Mouse (Mus musculus): Measurements from ENCODE around the gene Tlr5. TPM values are rescaled to one million over a fixed set of nuclear protein-coding genes. Genes with fewer than 3 reads are reported as not detected.

Tlr5 gene
- polyA plus RNA-seq, 1 experiment from 2014 or later, result 0.47 TPM

DNA sequence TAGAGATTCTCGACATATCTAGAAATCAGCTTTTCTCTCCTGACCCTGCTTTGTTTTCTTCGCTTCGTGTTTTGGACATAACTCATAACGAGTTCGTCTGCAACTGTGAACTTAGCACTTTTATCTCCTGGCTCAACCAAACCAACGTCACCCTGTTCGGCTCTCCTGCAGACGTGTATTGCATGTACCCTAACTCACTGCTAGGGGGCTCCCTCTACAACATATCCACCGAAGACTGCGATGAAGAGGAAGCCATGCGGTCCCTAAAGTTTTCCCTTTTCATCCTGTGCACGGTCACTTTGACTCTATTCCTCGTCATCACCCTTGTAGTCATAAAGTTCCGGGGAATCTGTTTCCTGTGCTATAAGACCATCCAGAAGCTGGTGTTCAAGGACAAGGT lies 20.2 kb downstream of the Tlr5 start:
- no peaks in the 10 kb centered on the region for H3K9me3 ChIP-seq
- no peak for ATAC-seq (ENCODE audit: low FRiP score, low read depth)
- 82% methylated on average over 14 of the region's 14 CpGs for WGBS

DNA sequence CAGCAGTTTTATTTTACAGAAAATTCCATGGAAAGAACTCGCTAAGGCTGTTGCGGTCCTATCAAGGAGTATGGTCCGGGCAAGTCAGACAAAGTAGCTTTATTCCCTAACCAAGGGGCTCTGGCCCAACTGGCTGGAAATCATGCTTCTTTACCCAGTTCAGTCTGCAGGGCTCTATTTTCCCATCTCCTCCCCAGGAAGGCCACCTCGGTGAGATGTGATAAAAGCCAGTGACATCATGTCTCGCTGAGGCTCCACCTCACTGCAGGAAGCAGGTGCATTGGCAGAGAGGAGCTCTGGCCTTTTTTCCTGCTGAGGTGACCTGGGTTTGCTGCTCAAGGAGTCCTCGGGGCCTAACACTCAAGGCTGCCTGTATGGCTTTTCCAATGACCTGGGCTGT lies 26.1 kb downstream of the Tlr5 start:
- Histone ChIP-seq H3K27ac (no peak overlapping the region), H3K4me3 (no peak overlapping the region), H3K9ac (no peak overlapping the region), H3K9me3 (no peaks in the 10 kb centered on the region), H3K36me3 (no peaks in the 10 kb centered on the region), H3K4me1 (0 out of 2 replicates have a peak, but pooled peaks cover 4% of the 10 kb centered on the region), H3K27me3 (replicated peaks) (no peaks in the 10 kb centered on the region), H3K4me2 (replicated peaks) (no peak overlapping the region)
- 75% methylated on average over 6 of the region's 6 CpGs for WGBS
- ATAC-seq (ENCODE audit: low FRiP score, low read depth), result no peak

More for the DNA sequence above, 20.2 kb downstream of the Tlr5 start:
- no peaks in the 10 kb centered on the region for H3K27me3 ChIP-seq (replicated peaks)
- no peaks in the 10 kb centered on the region for H3K4me1 ChIP-seq
- no peak overlapping the region for H3K4me2 ChIP-seq (replicated peaks)
- H3K9ac ChIP-seq, result no peak overlapping the region
- H3K36me3 ChIP-seq, result no peaks in the 10 kb centered on the region
- H3K27ac ChIP-seq, result no peak overlapping the region
- H3K4me3 ChIP-seq, result no peak overlapping the region

DNA sequence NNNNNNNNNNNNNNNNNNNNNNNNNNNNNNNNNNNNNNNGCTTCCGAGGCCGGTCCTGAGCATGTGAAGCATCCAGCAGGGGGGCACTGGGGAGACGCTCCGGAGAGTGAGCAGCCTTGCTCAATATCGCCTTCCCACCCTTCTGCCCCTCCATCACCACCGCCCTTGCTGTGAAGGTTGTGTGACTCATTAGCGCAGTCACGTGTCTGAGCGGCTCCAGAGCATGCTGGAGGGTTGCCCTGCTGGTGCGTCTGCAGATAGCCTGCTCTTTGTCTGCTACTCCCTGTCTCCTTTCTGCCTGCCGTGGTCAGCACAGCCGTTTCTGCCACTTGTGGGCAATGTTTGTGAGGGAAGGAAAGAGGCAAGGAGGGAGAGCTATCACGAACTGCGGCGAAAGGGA lies 28.4 kb downstream of the Tlr5 start:
- Histone ChIP-seq H3K27ac (no peak overlapping the region), H3K4me3 (0 out of 2 replicates have a peak overlapping the region, but pooled peaks have one; percentile 12), H3K4me1 (0 out of 2 replicates have a peak, but pooled peaks cover 4% of the 10 kb centered on the region), H3K36me3 (no peaks in the 10 kb centered on the region), H3K4me2 (replicated peaks) (peak overlapping the region; percentile 62), H3K9me3 (no peaks in the 10 kb centered on the region), H3K9ac (peak overlapping the region; percentile 48), H3K27me3 (replicated peaks) (no peaks in the 10 kb centered on the region)
- WGBS, result 2% methylated on average over 13 of the region's 15 CpGs
- ATAC-seq (ENCODE audit: low FRiP score, low read depth), result peak; percentile 96

DNA sequence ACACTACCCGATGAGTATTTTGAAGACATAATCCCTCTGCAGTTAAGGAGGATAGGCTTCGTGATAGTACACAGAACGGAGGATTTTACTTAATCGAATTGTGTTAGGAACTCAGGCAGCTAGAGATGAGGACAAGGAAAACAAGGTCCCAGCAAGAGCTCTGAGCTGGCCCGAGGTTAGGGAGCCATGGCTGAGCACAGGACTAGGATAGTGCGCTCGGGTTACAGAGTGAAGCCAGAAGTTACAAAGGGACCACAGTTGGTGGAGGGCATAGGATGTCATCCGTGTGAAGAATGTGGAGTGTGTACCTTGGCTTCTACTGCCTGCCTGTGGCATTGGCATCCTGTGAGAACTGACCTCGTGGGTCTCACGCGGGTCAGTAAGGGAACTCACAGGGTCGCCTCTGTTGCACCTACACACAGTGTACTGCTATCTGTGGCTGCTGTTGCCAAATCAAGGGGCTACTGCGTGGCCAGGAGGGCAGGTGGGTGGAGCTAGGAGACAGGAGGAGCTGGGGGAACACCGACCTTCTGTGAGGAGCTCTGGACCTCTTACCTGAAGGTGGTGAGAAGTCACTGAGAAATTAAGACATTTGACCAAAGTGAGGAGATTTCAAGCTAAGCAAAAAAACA lies 29.0 kb downstream of the Tlr5 start:
- H3K27me3 ChIP-seq (replicated peaks), result no peaks in the 10 kb centered on the region
- H3K4me1 ChIP-seq, result 0 out of 2 replicates have a peak, but pooled peaks cover 4% of the 10 kb centered on the region
- H3K4me2 ChIP-seq (replicated peaks), result peak overlapping the region; percentile 62
- ATAC-seq (ENCODE audit: low FRiP score, low read depth), result peak; percentile 52
- no peak overlapping the region for H3K4me3 ChIP-seq
- 63% methylated on average over 14 of the region's 14 CpGs for WGBS
- H3K9me3 ChIP-seq, result no peaks in the 10 kb centered on the region
- H3K36me3 ChIP-seq, result no peaks in the 10 kb centered on the region
- H3K9ac ChIP-seq, result peak overlapping the region; percentile 48; the same call in 1 of the 2 replicates
- H3K27ac ChIP-seq, result no peak overlapping the region

DNA sequence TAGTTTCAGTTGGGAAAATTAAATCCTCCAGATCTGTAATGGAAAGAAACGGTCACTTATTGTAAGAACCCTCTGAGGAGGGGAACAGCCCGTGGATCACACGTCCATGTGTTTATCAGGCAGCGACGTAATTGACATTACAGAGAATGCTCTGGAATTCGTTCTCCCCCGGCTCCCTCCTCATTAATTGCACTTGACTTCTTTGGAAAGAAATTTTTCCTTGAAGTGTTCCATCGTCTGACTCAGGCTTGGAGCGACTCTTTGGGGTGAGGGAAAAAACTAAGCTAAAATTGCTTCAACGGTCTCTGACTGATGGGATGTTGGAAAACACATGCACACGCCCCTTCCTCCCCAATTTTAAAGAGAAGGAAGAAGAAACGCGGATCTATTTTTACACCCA lies 31.7 kb downstream of the Tlr5 start:
- H3K9ac ChIP-seq, result no peak overlapping the region
- no peaks in the 10 kb centered on the region for H3K9me3 ChIP-seq
- H3K4me3 ChIP-seq, result no peak overlapping the region
- H3K4me1 ChIP-seq, result 0 out of 2 replicates have a peak, but pooled peaks cover 4% of the 10 kb centered on the region
- H3K36me3 ChIP-seq, result no peaks in the 10 kb centered on the region
- no peak overlapping the region for H3K4me2 ChIP-seq (replicated peaks)
- ATAC-seq (ENCODE audit: low FRiP score, low read depth), result no peak
- 82% methylated on average over 13 of the region's 13 CpGs for WGBS
- no peak overlapping the region for H3K27ac ChIP-seq
- H3K27me3 ChIP-seq (replicated peaks), result no peaks in the 10 kb centered on the region

DNA sequence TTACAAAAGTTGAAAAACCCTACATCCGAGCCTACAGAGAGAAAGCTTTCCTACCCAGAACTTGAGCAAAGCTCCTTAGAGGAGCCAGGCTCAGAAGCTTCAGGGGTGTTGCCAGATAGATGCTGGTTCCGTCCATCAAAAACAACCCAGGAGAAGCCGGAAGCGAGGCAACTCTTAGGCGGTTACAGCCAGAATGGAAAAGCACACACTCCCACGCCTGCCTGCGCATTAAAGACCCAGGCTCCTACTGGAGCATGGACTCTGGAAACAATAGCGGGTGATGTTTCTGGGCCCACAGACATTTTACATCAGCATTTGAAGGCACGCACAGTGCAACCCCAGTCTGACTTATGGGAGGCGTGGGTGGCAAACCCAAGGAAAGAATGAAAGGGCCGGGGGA lies 32.2 kb downstream of the Tlr5 start:
- H3K9ac ChIP-seq, result no peak overlapping the region
- no peaks in the 10 kb centered on the region for H3K9me3 ChIP-seq
- WGBS, result 85% methylated on average over 11 of the region's 11 CpGs
- H3K36me3 ChIP-seq, result no peaks in the 10 kb centered on the region
- no peak overlapping the region for H3K27ac ChIP-seq
- no peak overlapping the region for H3K4me2 ChIP-seq (replicated peaks)
- H3K4me3 ChIP-seq, result no peak overlapping the region
- ATAC-seq (ENCODE audit: low FRiP score, low read depth), result no peak
- no peaks in the 10 kb centered on the region for H3K27me3 ChIP-seq (replicated peaks)
- 0 out of 2 replicates have a peak, but pooled peaks cover 4% of the 10 kb centered on the region for H3K4me1 ChIP-seq

DNA sequence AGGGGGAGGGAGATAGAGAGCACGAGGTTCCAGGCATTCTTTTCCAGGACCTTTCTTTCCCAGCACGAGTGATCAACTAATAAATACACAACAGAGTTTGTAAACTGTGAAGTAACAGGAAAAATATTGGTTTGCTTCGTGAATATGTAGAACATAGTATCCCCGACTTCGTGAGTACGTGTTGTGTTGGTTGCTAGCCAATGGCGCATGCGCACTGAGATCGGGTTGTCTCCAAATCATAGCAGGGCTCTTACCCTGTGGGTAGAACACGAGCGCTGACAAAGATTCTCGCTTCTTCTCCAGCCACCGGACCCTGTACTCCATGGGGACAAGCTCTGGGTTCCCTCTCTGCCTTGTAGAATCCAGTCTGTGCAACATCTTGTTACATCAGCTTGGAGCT lies 33.2 kb downstream of the Tlr5 start:
- ATAC-seq (ENCODE audit: low FRiP score, low read depth), result no peak
- WGBS, result 93% methylated on average over 13 of the region's 13 CpGs
- no peak overlapping the region for H3K27ac ChIP-seq
- no peaks in the 10 kb centered on the region for H3K9me3 ChIP-seq
- no peak overlapping the region for H3K4me3 ChIP-seq
- no peak overlapping the region for H3K9ac ChIP-seq
- H3K4me1 ChIP-seq, result 0 out of 2 replicates have a peak, but pooled peaks cover 4% of the 10 kb centered on the region
- no peaks in the 10 kb centered on the region for H3K27me3 ChIP-seq (replicated peaks)
- no peak overlapping the region for H3K4me2 ChIP-seq (replicated peaks)
- no peaks in the 10 kb centered on the region for H3K36me3 ChIP-seq

DNA sequence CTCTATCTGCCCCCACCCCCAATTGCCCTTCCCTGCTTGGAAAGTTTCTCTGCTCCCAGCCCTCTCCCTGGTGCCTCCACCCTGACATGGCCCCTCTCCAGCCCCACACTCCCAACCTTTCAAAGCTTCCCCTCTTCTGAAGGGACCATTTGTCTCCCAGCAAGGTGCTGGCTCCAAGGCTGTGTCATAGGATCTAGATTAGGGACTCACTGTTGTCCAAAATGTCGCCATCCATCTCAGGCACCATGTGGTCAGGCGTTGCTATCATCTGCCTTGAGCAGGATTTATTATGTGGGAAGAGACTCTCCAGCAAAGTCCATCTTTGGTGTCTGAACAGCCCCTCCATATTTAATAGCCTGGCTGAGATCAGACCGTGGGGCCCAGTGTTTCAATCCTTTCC lies 34.1 kb downstream of the Tlr5 start:
- H3K4me3 ChIP-seq, result no peak overlapping the region
- no peak for ATAC-seq (ENCODE audit: low FRiP score, low read depth)
- no peaks in the 10 kb centered on the region for H3K27me3 ChIP-seq (replicated peaks)
- no peak overlapping the region for H3K4me2 ChIP-seq (replicated peaks)
- H3K9ac ChIP-seq, result no peak overlapping the region
- H3K36me3 ChIP-seq, result no peaks in the 10 kb centered on the region
- no peaks in the 10 kb centered on the region for H3K9me3 ChIP-seq
- 62% methylated on average over 3 of the region's 3 CpGs for WGBS
- no peak overlapping the region for H3K27ac ChIP-seq
- 0 out of 2 replicates have a peak, but pooled peaks cover 1% of the 10 kb centered on the region for H3K4me1 ChIP-seq

DNA sequence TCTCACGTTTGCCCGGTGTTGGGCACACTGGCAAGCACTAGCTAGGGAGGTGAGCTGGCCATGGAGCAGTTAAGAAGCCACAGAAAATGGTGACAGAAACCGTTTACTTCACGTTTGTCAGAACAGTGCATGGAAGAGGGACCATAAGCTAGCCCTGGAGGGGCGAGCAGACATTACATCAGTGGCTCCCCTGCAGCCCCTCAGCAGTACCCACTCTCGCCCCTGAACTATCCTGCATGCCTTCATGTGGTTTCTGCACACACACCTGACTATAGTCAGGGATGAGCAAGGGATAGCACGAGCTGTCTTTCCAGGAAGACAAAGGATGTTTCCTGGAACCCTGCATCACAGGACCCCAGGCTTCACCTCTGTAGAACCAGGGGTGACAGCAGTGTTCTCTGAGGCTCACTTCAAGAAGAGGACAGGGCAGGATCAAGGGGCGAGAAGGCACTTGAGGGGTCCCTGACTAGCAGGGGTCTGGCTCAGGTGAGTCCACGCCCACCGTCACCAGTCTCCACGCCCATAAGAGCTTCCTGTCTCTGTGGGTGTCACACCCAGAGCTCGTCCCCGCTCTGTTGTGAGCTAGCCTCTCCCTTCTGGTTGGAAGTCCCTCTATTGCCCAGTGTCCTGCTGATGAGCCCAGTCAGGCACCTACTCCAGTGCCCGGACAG lies 35.6 kb downstream of the Tlr5 start:
- no peaks in the 10 kb centered on the region for H3K4me1 ChIP-seq
- no peak overlapping the region for H3K27ac ChIP-seq
- no peaks in the 10 kb centered on the region for H3K27me3 ChIP-seq (replicated peaks)
- H3K4me2 ChIP-seq (replicated peaks), result no peak overlapping the region
- 78% methylated on average over 14 of the region's 14 CpGs for WGBS
- no peak for ATAC-seq (ENCODE audit: low FRiP score, low read depth)
- H3K36me3 ChIP-seq, result no peaks in the 10 kb centered on the region
- H3K9ac ChIP-seq, result no peak overlapping the region
- H3K9me3 ChIP-seq, result no peaks in the 10 kb centered on the region
- no peak overlapping the region for H3K4me3 ChIP-seq

DNA sequence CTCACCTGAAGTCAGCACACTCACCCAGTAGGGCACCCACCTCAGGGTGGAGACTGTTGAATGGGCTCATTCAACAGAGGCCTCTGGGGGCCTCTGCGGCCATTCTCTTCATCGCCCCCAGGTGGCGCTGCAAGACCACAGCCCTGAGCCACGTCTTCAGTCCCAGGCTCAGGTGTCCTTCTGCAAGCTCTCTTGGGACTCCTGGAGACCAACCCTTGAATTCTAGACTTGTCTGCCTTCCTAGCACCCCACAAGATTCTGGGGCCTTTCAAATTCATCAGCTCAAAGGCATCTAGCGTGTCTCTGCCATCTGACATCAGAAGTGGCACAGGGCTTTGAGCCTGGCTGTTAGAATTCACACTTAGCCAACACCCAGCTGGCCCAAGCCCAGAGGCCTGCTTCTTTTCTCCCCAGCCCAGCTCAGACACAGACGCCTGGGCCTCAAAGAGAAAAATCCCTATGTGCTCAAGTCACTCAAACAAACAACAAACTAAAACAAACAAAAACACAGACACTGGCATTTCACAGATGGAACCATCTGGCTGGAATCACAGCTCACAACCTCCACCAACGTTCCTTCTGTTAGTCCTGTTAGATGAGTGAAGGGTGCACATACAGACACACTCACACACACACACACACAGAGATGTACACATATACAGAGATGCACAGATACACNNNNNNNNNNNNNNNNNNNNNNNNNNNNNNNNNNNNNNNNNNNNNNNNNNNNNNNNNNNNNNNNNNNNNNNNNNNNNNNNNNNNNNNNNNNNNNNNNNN lies 36.6 kb downstream of the Tlr5 start:
- Histone ChIP-seq H3K27me3 (replicated peaks) (no peaks in the 10 kb centered on the region), H3K9me3 (no peaks in the 10 kb centered on the region), H3K9ac (no peak overlapping the region), H3K27ac (no peak overlapping the region), H3K4me1 (no peaks in the 10 kb centered on the region), H3K36me3 (no peaks in the 10 kb centered on the region), H3K4me2 (replicated peaks) (no peak overlapping the region), H3K4me3 (no peak overlapping the region)
- WGBS, result 15% methylated on average over 7 of the region's 7 CpGs
- peak; percentile 41; the same call in 1 of the 2 replicates for ATAC-seq (ENCODE audit: low FRiP score, low read depth)
